21 mouse cellular contexts compared by ENCODE assay signal in the genomic region with DNA sequence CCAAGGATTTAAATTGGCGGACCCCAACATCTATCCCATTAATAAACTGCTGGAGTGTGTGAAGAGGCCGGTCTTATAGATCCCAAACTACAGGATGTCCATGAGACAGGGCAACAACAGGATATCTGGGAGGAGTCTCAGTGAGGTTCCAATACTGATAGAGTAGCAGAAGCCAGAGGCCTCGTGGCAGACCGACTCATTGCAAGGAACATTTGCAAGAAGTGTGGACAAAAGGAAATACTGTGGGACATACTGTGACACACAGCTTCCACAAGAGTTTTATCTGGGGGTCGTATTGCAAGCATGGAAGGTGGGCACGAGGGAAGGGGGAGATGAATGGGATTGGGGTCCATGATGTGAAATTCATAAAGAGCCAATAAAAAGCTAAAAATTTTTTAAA.
DNase-seq lines count a peak whose midpoint lies in the region; ATAC-seq and TF ChIP-seq lines count a peak whose summit lies in the region.
"Had no signal": no experiment of that assay in that cellular context is flagged by ENCODE, and none has a peak within 500 bp of the region (broad histone marks: within the 10 kb centered on the region; RNA-seq: fewer than 3 reads in every experiment).

No protein-coding gene starts in this region.

- no peak overlapping the region for H3K4me3 ChIP-seq in kidney, adult 2 months (ENCODE audit: insufficient read depth, low read depth, low read length)
- no peak overlapping the region for H3K4me3 ChIP-seq in kidney, embryonic 16.5 days (ENCODE audit: low read length)
- no peak overlapping the region for H3K4me3 ChIP-seq in lung, postnatal 0 days (ENCODE audit: low read depth, low read length)
- H3K4me3 ChIP-seq in embryonic fibroblast, embryonic 13.5 days (ENCODE audit: insufficient read depth, low read length) = no peak overlapping the region
- H3K4me3 ChIP-seq: embryonic facial prominence, embryonic 13.5 days; gastrocnemius, adult 2 months; heart, embryonic 10.5 days; heart, embryonic 15.5 days; hindbrain, embryonic 15.5 days had no signal

- ATAC-seq in kidney, embryonic 16.5 days (ENCODE audit: low FRiP score, low TSS enrichment) = no peak
- no peak for ATAC-seq in lung, postnatal 0 days
- ATAC-seq: activated CD4-positive, CD25-positive, alpha-beta regulatory T cell, adult 4 months; CD4-positive, CD25-positive, alpha-beta regulatory T cell, adult 4 months; forebrain, embryonic 14.5 days had no signal

- no peak overlapping the region for H3K4me2 ChIP-seq in kidney, embryonic 16.5 days (replicated peaks; ENCODE audit: low read depth, low read length)
- no peak overlapping the region for H3K4me2 ChIP-seq in lung, postnatal 0 days (replicated peaks; ENCODE audit: low read depth, low read length)
- H3K4me2 ChIP-seq: embryonic facial prominence, embryonic 13.5 days; heart, embryonic 15.5 days; hindbrain, embryonic 15.5 days had no signal

- TF ChIP-seq POLR2A in kidney, adult 2 months (IDR thresholded peaks at IDR 0.05; ENCODE audit: low read depth, low read length) = no peak
- TF ChIP-seq POLR2A in embryonic fibroblast, embryonic 13.5 days (IDR thresholded peaks at IDR 0.05; ENCODE audit: low read depth, low read length) = no peak; the same call in 1 of the 2 replicates

- no peaks in the 10 kb centered on the region for H3K4me1 ChIP-seq in kidney, adult 2 months (ENCODE audit: control insufficient read depth, insufficient read depth, low read length)
- no peaks in the 10 kb centered on the region for H3K4me1 ChIP-seq in kidney, embryonic 16.5 days (ENCODE audit: insufficient read depth, low read length)
- no peaks in the 10 kb centered on the region for H3K4me1 ChIP-seq in lung, postnatal 0 days (ENCODE audit: insufficient read depth, low read depth, low read length)
- H3K4me1 ChIP-seq in embryonic fibroblast, embryonic 13.5 days (ENCODE audit: control insufficient read depth, insufficient read depth, low read length) = peaks cover 20% of the 10 kb centered on the region
- H3K4me1 ChIP-seq: embryonic facial prominence, embryonic 13.5 days; heart, embryonic 15.5 days; hindbrain, embryonic 15.5 days had no signal

- no peak overlapping the region for H3K27ac ChIP-seq in kidney, adult 2 months (ENCODE audit: insufficient read depth, low read depth, low read length)
- no peak overlapping the region for H3K27ac ChIP-seq in kidney, embryonic 16.5 days (ENCODE audit: low read length)
- H3K27ac ChIP-seq in lung, postnatal 0 days (ENCODE audit: low read length) = peak overlapping the region; percentile 77; the same call in 1 of the 2 replicates
- H3K27ac ChIP-seq in embryonic fibroblast, embryonic 13.5 days (ENCODE audit: insufficient read depth, low read length) = peak overlapping the region; percentile 91
- H3K27ac ChIP-seq: embryonic facial prominence, embryonic 13.5 days; heart, embryonic 10.5 days; heart, embryonic 15.5 days; hindbrain, embryonic 15.5 days had no signal

- no peak overlapping the region for H3K9ac ChIP-seq in kidney, embryonic 16.5 days (replicated peaks; ENCODE audit: low read length)
- H3K9ac ChIP-seq in lung, postnatal 0 days (replicated peaks; ENCODE audit: low read depth) = no peak overlapping the region
- H3K9ac ChIP-seq: embryonic facial prominence, embryonic 13.5 days; heart, embryonic 15.5 days; hindbrain, embryonic 15.5 days had no signal

- no peaks in the 10 kb centered on the region for H3K36me3 ChIP-seq in kidney, adult 2 months (ENCODE audit: control insufficient read depth, insufficient read depth, low read length)
- H3K36me3 ChIP-seq in kidney, embryonic 16.5 days (ENCODE audit: insufficient read depth, low read length) = 0 out of 2 replicates have a peak, but pooled peaks cover 3% of the 10 kb centered on the region
- no peaks in the 10 kb centered on the region for H3K36me3 ChIP-seq in lung, postnatal 0 days (ENCODE audit: insufficient read depth, low read length)

- H3K9me3 ChIP-seq in kidney, embryonic 16.5 days (ENCODE audit: low read length) = no peaks in the 10 kb centered on the region
- H3K9me3 ChIP-seq in lung, postnatal 0 days (ENCODE audit: low read length) = no peaks in the 10 kb centered on the region
- H3K9me3 ChIP-seq: embryonic facial prominence, embryonic 13.5 days; G1E; heart, embryonic 10.5 days; heart, embryonic 15.5 days; hindbrain, embryonic 15.5 days had no signal

- no peak for TF ChIP-seq EP300 in lung, postnatal 0 days (IDR thresholded peaks at IDR 0.05)

- DNase-seq in kidney, adult 2 months = peak; percentile 10
- DNase-seq in lung, postnatal 0 days (ENCODE audit: low spot score) = no peak
- DNase-seq in lung, postnatal 25 days (ENCODE audit: low spot score) = no peak
- peak; percentile 3 for DNase-seq in Muller cell, postnatal 12 days (ENCODE audit: inconsistent ontology term)
- no peak for DNase-seq in cerebellum, postnatal 14 days
- DNase-seq: B cell, adult 2 months; cerebellum, adult 11-12 months; cerebellum, adult 9-10 months; cerebellum, postnatal 36 days had no signal

- TF ChIP-seq CTCF in kidney, adult 2 months (conservative IDR thresholded peaks at IDR 0.05; ENCODE audit: insufficient read depth, insufficient read length, low read depth, low read length) = no peak
- TF ChIP-seq CTCF in lung, postnatal 0 days (IDR thresholded peaks at IDR 0.05) = no peak
- TF ChIP-seq CTCF in embryonic fibroblast, embryonic 13.5 days (IDR thresholded peaks at IDR 0.05; ENCODE audit: borderline replicate concordance, insufficient read depth, low read length) = no peak

- no peaks in the 10 kb centered on the region for H3K27me3 ChIP-seq in kidney, adult 2 months (replicated peaks; ENCODE audit: control insufficient read depth, insufficient read depth, low read length)
- H3K27me3 ChIP-seq in kidney, embryonic 16.5 days (ENCODE audit: insufficient read depth, low read length) = no peaks in the 10 kb centered on the region
- no peaks in the 10 kb centered on the region for H3K27me3 ChIP-seq in lung, postnatal 0 days (replicated peaks; ENCODE audit: insufficient read depth, low read length)
- H3K27me3 ChIP-seq: embryonic facial prominence, embryonic 13.5 days; heart, embryonic 15.5 days; hindbrain, embryonic 15.5 days; Patski had no signal

- WGBS in kidney, adult 2 months = 77% methylated on average over 6 of the region's 6 CpGs
- 82% methylated on average over 6 of the region's 6 CpGs for WGBS in kidney, embryonic 16.5 days
- 73% methylated on average over 6 of the region's 6 CpGs for WGBS in lung, postnatal 0 days

Comparison
In these comparisons a context has a peak if more than half of its experiments do, and no peak if none do; other contexts are left out.
1. DNase-seq: peak in kidney, adult 2 months (single experiment) and Muller cell, postnatal 12 days (single experiment); none in lung, postnatal 0 days (single experiment), lung, postnatal 25 days (single experiment) and cerebellum, postnatal 14 days (0 of 2).
2. H3K27ac ChIP-seq: peak in lung, postnatal 0 days (single experiment) and embryonic fibroblast, embryonic 13.5 days (single experiment); none in kidney, adult 2 months (single experiment) and kidney, embryonic 16.5 days (single experiment).